Mouse (Mus musculus) midbrain, embryonic 10.5 days (tissue): ENCODE results near the gene Frat2. TPM values are rescaled to one million over a fixed set of nuclear protein-coding genes. Genes with fewer than 3 reads are reported as not detected.

Experiments
- polyA plus RNA-seq: library from polyadenylated mRNA; unstranded; fragments of >200 nt; fragmentation: Nextera tagmentation; extraction: Ambion mirVana; gene quantifications from 2 replicates; pipeline ENCODE4 v1.2.1, GENCODE M21; 2016

Gene Frat2
- polyA plus RNA-seq, 1 experiment from 2014 or later: 5.4 TPM

Other genes starting within 250 kb of the Frat2 start
- gene Slit1, start 104.5 kb downstream of the Frat2 start, polyA plus RNA-seq: 12.8 and 13.4 TPM in 2 replicates
- gene Arhgap19, start 46.1 kb downstream of the Frat2 start, polyA plus RNA-seq: 38.1 and 39.5 TPM in 2 replicates
- 10.3 and 11.9 TPM in 2 replicates for gene Frat1, start 18.2 kb downstream of the Frat2 start, polyA plus RNA-seq
- gene Rrp12, start 48.0 kb upstream of the Frat2 start, polyA plus RNA-seq: 34.0 and 35.4 TPM in 2 replicates
- gene Pgam1, start 63.8 kb upstream of the Frat2 start, polyA plus RNA-seq: 924 and 1,153 TPM in 2 replicates
- gene Exosc1, start 85.3 kb upstream of the Frat2 start, polyA plus RNA-seq: 82.1 and 96.4 TPM in 2 replicates
- gene Zdhhc16, start 85.3 kb upstream of the Frat2 start, polyA plus RNA-seq: 88.4 and 91.6 TPM in 2 replicates
- 34.8 and 39.4 TPM in 2 replicates for gene Mms19, start 133.0 kb upstream of the Frat2 start, polyA plus RNA-seq
- 9.5 and 10.2 TPM in 2 replicates for gene Ubtd1, start 133.6 kb upstream of the Frat2 start, polyA plus RNA-seq
- gene Ankrd2, start 187.9 kb upstream of the Frat2 start, polyA plus RNA-seq: 0.17 and 0.29 TPM in 2 replicates
- gene Hoga1, start 197.5 kb upstream of the Frat2 start, polyA plus RNA-seq: 1.1 and 1.8 TPM in 2 replicates
- gene 4933411K16Rik, start 204.1 kb upstream of the Frat2 start, polyA plus RNA-seq: 0.09 TPM in 1 of 2 replicates, not detected in the other
- gene Morn4, start 238.2 kb upstream of the Frat2 start, polyA plus RNA-seq: 51.9 and 70.7 TPM in 2 replicates
- 23.3 and 26.7 TPM in 2 replicates for gene Pi4k2a, start 242.3 kb upstream of the Frat2 start, polyA plus RNA-seq